Mouse (Mus musculus): ENCODE results near the gene Alg12. TPM values are rescaled to one million over a fixed set of nuclear protein-coding genes. Genes with fewer than 3 reads are reported as not detected.
A peak's percentile ranks its signal among the peaks of the same experiment; 100 is the strongest.

Alg12 gene
- polyA plus RNA-seq, 1 experiment from 2014 or later, result 12.2 TPM

DNA sequence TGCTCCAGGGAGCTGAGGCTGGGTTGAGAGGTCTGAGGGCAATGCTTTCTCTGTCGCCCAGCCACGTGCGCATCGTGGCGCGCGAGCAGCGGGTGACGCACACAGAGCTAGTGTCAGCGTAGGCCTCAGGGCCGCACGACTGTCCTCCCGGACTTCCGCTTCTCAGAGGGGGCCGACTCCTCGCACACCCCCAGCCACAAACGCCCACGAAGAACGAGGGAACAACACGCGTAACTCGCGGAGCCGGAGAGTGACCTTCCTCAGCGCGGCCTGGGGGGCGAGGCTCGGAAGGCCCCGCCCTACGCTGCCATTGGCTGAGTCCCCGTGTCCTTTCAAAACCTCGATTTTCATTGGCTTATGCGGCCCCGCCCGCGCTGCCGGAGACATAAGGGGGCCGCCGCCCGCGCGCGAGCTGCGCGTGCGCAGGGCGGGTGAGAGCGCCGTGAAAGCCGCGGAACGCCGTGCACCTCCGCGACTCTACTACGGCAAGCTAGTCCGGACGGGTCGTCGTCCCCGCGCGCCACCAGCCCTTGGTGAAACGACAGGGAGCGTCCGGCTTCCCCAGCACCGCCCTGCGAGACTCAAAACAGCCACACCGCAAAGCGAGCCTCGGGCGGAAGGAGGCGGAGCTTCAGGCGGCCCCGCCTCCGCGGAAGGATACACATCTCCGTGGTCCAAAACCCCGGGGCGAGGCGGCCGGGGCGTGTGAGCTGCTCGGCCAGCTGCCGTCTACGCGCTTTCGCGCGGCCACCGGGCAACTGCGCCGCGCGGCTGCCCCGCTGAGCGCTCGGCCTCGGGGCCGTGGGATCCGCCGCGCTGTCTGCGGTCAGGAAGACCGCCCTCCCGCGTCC, 42.9 kb upstream of the Alg12 start, which contains the start of gene Pim3:
Gene Pim3 (plus strand): TSS at position 415 of the 851 bp plus-strand sequence.
- Histone ChIP-seq H3K4me3 (peak within 1 kb of the TSS; percentile 95), H3K27ac (peak within 1 kb of the TSS; percentile 96), H3K36me3 (peaks cover 15% of the 10 kb centered on the region), H3K9me3 (no peaks in the 10 kb centered on the region), H3K27me3 (no peaks in the 10 kb centered on the region), H3K4me2 (replicated peaks) (peak within 1 kb of the TSS; percentile 97), H3K4me1 (peaks cover 30% of the 10 kb centered on the region), H3K9ac (peak within 1 kb of the TSS; percentile 90)
- peak; percentile 78 for ATAC-seq (ENCODE audit: insufficient number of reproducible peaks, insufficient read depth, low FRiP score, low TSS enrichment)
- WGBS, result under 1% methylated on average over 107 of the region's 107 CpGs

- WGBS, result 91% methylated on average over 3 of the region's 3 CpGs
- no peak for ATAC-seq (ENCODE audit: insufficient number of reproducible peaks, insufficient read depth, low FRiP score, low TSS enrichment)
- no peak overlapping the region for H3K9ac ChIP-seq
- H3K27me3 ChIP-seq, result no peaks in the 10 kb centered on the region
- H3K4me1 ChIP-seq, result peaks cover 21% of the 10 kb centered on the region
- no peaks in the 10 kb centered on the region for H3K9me3 ChIP-seq
- H3K4me2 ChIP-seq (replicated peaks), result no peak overlapping the region
- H3K4me3 ChIP-seq, result no peak overlapping the region
- H3K27ac ChIP-seq, result no peak overlapping the region
- peaks cover 15% of the 10 kb centered on the region for H3K36me3 ChIP-seq
Measured at GRCm38 (mm10) chr15:88860781-88861180, 41.7 kb upstream of the Alg12 start.

DNA sequence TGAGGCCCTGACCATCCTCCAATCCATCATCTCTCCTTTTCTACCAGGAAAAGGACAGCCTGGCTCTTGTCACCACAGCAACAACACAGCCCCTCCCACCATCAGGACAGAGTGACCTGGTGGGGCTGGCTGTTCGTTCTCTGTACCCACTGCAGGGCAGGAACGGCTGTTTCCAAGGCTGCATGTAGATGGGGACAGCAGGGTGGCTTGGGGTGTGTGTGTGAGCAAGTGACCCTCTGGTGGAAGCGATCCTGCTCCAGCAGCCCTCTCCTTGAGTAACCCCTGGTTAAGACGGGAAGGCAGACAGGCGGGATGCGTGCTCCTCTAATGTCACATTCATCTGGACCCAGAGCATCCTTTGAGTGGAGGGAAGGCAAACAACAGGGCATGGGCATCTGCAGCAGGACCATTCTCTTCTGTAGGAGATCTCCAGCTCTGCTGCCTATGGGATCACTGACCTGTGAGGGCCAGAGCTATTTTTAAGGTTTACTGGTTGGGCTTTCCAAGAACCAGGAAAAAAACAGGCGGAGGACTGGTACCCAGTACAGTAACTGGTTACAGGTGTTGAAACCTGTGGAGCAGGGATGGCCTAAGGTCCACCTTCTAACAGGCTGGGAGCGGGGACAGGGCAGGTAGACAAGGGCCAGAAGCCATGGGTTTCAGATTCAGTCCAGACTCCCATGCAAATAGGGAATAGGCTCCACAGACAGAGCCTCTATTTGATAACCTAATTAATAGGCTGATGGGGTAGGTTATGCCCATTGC, 40.3 kb upstream of the Alg12 start:
- WGBS, result 61% methylated on average over 8 of the region's 8 CpGs
- peaks cover 24% of the 10 kb centered on the region for H3K4me1 ChIP-seq
- no peak for ATAC-seq (ENCODE audit: insufficient number of reproducible peaks, insufficient read depth, low FRiP score, low TSS enrichment)
- no peak overlapping the region for H3K4me2 ChIP-seq (replicated peaks)
- H3K27ac ChIP-seq, result no peak overlapping the region
- H3K9ac ChIP-seq, result no peak overlapping the region; the same call in 1 of the 2 replicates
- H3K9me3 ChIP-seq, result no peaks in the 10 kb centered on the region
- no peak overlapping the region for H3K4me3 ChIP-seq
- H3K36me3 ChIP-seq, result peaks cover 2% of the 10 kb centered on the region
- H3K27me3 ChIP-seq, result no peaks in the 10 kb centered on the region

DNA sequence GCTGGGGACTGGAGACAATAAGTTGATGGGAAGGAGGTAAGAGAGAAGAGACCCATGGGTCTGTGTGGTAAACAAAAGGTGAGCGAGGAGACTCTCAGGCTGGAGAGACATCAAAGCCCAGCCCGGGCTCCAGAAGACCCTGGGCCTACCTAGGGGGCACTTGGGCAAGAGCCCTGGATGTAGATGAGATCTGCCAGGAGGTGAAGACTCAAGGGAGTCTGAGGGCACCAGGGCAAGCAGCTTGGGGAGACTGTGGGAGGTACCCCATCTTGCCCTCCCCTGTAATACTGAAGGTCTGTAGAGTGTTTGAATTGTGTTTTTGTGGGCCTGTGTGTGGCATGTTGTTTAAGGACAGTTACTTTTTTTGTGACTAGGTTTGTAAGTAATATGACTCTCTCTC, 39.6 kb upstream of the Alg12 start:
- Histone ChIP-seq H3K4me3 (no peak overlapping the region), H3K9me3 (no peaks in the 10 kb centered on the region), H3K4me2 (replicated peaks) (no peak overlapping the region), H3K27me3 (no peaks in the 10 kb centered on the region), H3K9ac (no peak overlapping the region), H3K4me1 (peaks cover 25% of the 10 kb centered on the region), H3K27ac (no peak overlapping the region), H3K36me3 (no peaks in the 10 kb centered on the region)
- ATAC-seq (ENCODE audit: insufficient number of reproducible peaks, insufficient read depth, low FRiP score, low TSS enrichment), result no peak
- 68% methylated on average over 2 of the region's 2 CpGs for WGBS

DNA sequence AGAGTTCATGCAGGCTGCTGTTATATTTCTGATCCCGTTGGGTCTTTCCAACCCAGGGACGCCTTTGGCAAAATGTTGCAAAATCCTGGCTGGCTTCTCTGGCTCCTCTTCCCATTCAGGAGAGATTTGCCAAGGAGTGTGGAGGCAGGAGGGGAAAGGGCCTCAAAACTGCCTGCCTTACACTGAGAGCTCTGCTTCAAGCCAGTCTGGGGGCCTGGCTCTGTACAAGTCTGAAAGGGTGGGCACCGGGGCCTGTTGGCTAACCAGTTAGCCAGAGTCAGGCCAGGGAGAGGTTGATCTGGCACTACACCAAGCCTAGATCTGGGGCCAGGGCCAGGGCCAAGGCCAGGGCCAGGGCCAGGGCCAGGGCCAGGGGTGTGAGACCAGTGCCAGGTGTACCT, 39.0 kb upstream of the Alg12 start:
- H3K27ac ChIP-seq, result no peak overlapping the region

DNA sequence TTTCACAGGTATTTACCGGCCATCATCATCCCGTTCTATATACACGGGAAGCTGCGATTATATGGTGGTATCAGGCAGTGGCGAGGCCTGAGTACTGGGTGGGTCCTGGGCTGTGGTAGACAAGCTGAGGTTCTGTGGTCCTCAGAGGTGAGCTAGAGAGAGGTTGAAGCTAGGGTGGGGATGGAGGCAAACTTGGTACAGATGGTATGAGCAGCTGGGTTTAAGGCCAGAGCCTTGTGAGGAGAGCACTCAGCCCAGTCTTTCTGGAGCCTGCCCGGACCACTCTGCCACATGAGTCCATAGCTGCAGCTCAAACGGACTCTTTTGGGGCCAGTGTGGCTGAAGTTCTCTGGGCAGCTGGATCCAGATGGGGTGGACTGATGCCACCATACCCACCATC, 38.2 kb upstream of the Alg12 start:
- peaks cover 25% of the 10 kb centered on the region for H3K4me1 ChIP-seq
- 90% methylated on average over 7 of the region's 7 CpGs for WGBS
- no peaks in the 10 kb centered on the region for H3K9me3 ChIP-seq
- no peak overlapping the region for H3K4me2 ChIP-seq (replicated peaks)
- H3K27me3 ChIP-seq, result no peaks in the 10 kb centered on the region
- H3K4me3 ChIP-seq, result no peak overlapping the region
- no peak overlapping the region for H3K27ac ChIP-seq
- no peak overlapping the region for H3K9ac ChIP-seq
- H3K36me3 ChIP-seq, result no peaks in the 10 kb centered on the region
- ATAC-seq (ENCODE audit: insufficient number of reproducible peaks, insufficient read depth, low FRiP score, low TSS enrichment), result no peak

More for the DNA sequence above, 39.0 kb upstream of the Alg12 start:
- H3K4me1 ChIP-seq, result peaks cover 25% of the 10 kb centered on the region
- no peak overlapping the region for H3K4me2 ChIP-seq (replicated peaks)
- ATAC-seq (ENCODE audit: insufficient number of reproducible peaks, insufficient read depth, low FRiP score, low TSS enrichment), result no peak
- no peaks in the 10 kb centered on the region for H3K9me3 ChIP-seq
- WGBS, result 92% methylated on average over 3 of the region's 3 CpGs
- H3K4me3 ChIP-seq, result no peak overlapping the region
- H3K36me3 ChIP-seq, result no peaks in the 10 kb centered on the region
- no peak overlapping the region for H3K9ac ChIP-seq
- H3K27me3 ChIP-seq, result no peaks in the 10 kb centered on the region

GRCm38 (mm10) chr15:88856613-88857012, 37.5 kb upstream of the Alg12 start:
- Histone ChIP-seq H3K4me2 (replicated peaks) (no peak overlapping the region), H3K9ac (no peak overlapping the region), H3K4me1 (peaks cover 24% of the 10 kb centered on the region), H3K27ac (no peak overlapping the region), H3K4me3 (no peak overlapping the region), H3K36me3 (no peaks in the 10 kb centered on the region), H3K9me3 (no peaks in the 10 kb centered on the region), H3K27me3 (no peaks in the 10 kb centered on the region)
- no peak for ATAC-seq (ENCODE audit: insufficient number of reproducible peaks, insufficient read depth, low FRiP score, low TSS enrichment)
- 83% methylated on average over 5 of the region's 5 CpGs for WGBS

- no peak for ATAC-seq (ENCODE audit: insufficient number of reproducible peaks, insufficient read depth, low FRiP score, low TSS enrichment)
- Histone ChIP-seq H3K27ac (no peak overlapping the region), H3K36me3 (no peaks in the 10 kb centered on the region), H3K4me1 (peaks cover 26% of the 10 kb centered on the region), H3K9me3 (no peaks in the 10 kb centered on the region), H3K9ac (no peak overlapping the region), H3K4me3 (no peak overlapping the region), H3K27me3 (no peaks in the 10 kb centered on the region), H3K4me2 (replicated peaks) (no peak overlapping the region)
- whole genome bisulfite sequencing, result 70% methylated on average over 6 of the region's 6 CpGs
Measured at GRCm38 (mm10) chr15:88855896-88856417, 36.8 kb upstream of the Alg12 start.

DNA sequence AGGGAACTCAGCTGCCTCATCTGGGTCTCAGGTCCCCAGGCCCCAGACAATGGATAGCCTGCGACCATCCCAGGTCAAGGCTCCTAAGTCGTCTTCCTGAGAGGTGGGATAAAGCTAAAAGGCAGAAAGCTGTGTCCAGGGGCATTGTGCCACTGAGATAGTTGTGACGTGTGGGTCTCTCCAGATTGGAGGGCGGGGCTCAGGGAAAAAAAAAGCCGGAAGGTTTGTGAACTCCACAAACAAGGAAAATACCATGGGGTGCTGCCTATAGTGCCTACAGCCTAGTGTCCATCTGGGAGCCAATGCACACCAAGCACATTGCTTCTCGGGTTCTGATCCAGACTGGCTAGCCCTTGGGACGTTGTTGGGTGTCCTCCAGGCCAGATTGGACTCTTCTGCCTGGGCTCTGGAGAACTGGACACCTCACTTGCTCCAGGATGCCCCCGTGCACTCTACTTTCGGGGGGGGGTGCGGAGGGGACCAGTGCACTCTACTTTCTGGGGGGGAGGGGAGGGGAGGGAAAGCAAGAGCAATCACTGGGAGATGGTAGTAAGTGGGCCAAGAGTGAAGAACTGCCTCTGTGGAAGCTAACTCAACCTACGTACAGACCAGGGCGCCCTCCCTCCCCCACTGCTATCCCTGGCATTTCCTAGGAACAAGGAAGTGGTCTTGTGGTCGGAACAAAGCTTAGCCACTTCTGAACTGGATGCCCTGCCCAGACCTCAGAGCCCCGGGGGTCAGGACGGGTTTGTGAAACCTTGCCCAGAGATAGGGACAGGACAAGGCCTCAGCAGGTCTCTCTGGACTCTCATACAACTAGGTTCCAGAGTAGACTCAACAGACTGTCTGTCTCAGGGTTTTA, 36.1 kb upstream of the Alg12 start:
- Histone ChIP-seq H3K27ac (no peak overlapping the region), H3K4me1 (peaks cover 31% of the 10 kb centered on the region), H3K4me3 (no peak overlapping the region), H3K9me3 (no peaks in the 10 kb centered on the region), H3K4me2 (replicated peaks) (no peak overlapping the region), H3K9ac (no peak overlapping the region), H3K36me3 (no peaks in the 10 kb centered on the region), H3K27me3 (no peaks in the 10 kb centered on the region)
- no peak for ATAC-seq (ENCODE audit: insufficient number of reproducible peaks, insufficient read depth, low FRiP score, low TSS enrichment)
- 63% methylated on average over 15 of the region's 15 CpGs for WGBS

DNA sequence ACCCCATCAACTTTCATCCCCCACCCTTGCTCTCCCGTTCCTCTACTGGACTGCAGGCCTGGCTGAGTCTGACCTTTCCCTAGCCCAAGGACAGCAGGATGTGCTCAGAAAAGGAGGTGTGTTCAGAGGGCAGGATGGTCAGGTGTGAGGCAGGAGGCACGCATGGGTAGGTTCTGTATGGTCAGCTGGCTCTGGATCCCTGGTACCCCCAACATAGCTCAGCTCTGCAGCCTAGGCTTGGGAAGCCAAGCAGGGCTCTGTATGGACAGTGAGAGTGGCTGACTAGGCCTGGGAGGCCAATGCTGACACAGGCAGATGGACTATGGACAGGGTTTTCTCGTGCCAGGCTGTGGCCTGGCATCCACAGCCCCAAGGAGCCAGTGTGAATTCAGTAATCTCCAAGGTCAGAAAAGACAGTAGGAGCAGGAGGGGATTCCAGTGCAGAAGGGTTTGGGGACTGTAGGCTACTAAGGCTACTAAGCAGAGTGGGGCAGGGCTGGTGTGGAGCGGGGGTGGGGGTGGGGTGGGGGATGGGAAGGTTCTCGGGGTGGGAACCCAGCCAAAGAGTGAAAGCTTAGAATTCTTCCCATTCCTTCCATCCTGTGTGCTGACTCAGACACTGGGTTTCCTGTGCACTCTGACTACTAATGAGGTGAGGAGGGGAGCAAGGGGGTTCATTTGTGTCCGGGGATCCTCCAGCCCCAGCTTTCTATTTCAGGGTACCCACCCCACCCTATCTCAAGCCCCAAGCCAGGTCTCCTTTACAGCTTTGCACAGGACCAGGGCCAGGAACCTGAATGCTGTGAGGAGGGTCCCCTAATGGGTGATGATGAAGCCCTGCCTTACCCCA, 35.2 kb upstream of the Alg12 start:
- no peak for ATAC-seq (ENCODE audit: insufficient number of reproducible peaks, insufficient read depth, low FRiP score, low TSS enrichment)
- H3K4me3 ChIP-seq, result no peak overlapping the region
- H3K27ac ChIP-seq, result 0 out of 2 replicates have a peak overlapping the region, but pooled peaks have one; percentile 50
- 54% methylated on average over 6 of the region's 6 CpGs for WGBS
- no peaks in the 10 kb centered on the region for H3K36me3 ChIP-seq
- no peaks in the 10 kb centered on the region for H3K27me3 ChIP-seq
- H3K9me3 ChIP-seq, result no peaks in the 10 kb centered on the region
- H3K4me1 ChIP-seq, result peaks cover 31% of the 10 kb centered on the region
- H3K9ac ChIP-seq, result no peak overlapping the region; the same call in 1 of the 2 replicates
- no peak overlapping the region for H3K4me2 ChIP-seq (replicated peaks)
